Mouse (Mus musculus): Measurements from ENCODE around the gene Caap1.

Caap1 gene

DNA sequence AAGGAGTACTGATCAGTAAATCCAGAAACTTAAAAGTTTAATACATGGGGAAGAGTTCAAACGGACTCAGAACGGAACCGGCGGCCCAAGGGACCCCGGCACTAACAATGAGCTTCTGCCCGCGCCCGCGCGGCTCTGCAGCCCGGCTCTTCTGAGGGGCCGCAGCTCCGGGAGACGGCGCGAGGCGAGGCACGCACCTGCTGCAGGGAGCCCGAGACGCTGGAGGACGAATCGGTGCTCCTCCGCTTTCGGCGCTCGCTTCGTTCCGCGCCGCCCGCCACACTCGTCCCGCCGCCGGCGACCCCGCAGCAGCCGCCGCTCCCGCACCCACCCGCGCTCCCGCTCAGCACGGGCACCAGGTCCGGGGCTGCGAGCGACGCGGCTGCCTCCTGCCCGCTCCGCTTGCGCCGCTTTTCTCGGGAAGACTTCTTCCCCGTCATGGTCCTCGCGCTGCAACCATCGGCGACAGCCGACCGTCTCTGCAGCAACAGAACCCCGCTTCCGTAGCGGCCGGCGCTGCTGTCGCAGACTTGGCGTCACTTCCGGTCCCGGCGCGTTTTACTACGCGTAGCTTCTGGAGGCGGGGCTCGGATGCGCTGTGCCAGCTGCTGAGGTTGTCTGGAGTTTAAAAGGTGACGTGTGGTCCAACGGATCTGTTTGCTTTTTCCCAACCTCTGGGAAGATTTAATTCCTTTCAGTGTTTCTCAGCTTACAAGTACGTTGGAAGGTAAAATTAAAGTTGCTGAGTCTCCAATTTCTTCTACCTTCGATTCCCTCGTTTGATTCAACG is at the start of gene Caap1, which contains the start of gene Gm10306:
Gene Caap1 (minus strand): TSS at position 532 of the 790 bp plus-strand sequence.
Gene Gm10306 (plus strand): TSS at position 282 of the 790 bp plus-strand sequence.
- DNase-seq (ENCODE audit: low spot score) = peak; percentile 92

- DNase-seq (ENCODE audit: low spot score) = no peak
Measured at GRCm38 (mm10) chr4:94605591-94605990, 49.0 kb upstream of the Caap1 start.

GRCm38 (mm10) chr4:94604452-94605019 is 47.9 kb upstream of the Caap1 start:
- no peak for DNase-seq (ENCODE audit: low spot score)

DNA sequence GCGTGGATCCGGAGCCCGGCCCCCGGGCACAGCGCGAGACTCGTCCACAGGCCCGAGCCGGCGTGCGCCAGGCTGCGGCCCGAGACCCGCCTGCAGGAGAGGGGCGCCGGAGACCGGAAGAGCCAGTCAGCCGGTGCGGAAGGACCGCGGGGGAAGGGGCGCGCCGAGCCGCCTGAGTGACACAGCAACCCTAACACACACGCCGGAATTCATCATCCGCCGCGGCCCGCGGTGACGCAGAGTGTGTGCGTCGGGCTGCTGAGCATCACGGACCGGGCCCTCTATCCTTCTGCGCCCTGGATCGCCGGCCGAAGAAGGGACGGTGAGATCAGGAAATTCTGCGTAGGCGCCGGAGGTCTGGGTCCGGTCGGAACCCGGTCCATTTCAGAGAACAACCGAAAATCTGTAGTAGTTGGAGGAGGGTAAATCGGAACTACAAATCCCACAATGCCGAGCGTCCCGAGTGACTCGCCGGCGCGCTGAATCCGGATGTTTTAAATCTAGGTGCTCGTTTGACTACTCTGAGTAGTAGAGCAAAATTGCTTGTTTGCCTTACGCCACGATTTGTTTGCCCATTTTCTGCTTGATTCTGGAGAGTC is 46.5 kb upstream of the Caap1 start, which contains the start of gene Plaa:
Gene Plaa (minus strand): TSS at position 214 of the 599 bp plus-strand sequence.
- peak; percentile 94 for DNase-seq (ENCODE audit: low spot score)

DNA sequence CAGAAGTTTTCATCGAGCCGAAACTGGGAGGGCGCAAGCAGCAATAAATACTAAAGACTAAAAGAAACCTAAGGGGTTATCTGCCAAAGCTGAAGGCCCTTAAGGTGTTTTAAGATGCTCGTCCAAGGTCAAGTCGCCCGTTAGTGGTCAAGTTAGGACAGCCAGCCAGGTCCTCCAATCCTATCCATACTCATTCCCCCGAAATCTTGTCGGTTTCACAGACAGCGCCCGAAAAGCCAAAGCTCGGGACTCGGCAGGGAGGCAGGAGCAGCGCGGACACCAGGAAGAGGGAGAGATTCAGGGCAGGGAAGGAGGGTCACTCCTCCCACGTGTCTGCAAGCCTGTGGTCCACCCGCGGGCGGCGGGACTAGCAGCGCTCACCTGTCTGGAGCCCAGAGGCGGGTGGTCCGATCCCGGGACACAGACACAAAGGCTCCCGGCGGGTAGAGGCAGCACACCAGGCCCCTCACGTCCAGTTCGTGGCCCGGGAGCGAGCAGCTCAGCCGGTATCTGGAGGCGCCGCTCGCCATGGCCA is 46.0 kb upstream of the Caap1 start:
- no peak for DNase-seq (ENCODE audit: low spot score)

DNA sequence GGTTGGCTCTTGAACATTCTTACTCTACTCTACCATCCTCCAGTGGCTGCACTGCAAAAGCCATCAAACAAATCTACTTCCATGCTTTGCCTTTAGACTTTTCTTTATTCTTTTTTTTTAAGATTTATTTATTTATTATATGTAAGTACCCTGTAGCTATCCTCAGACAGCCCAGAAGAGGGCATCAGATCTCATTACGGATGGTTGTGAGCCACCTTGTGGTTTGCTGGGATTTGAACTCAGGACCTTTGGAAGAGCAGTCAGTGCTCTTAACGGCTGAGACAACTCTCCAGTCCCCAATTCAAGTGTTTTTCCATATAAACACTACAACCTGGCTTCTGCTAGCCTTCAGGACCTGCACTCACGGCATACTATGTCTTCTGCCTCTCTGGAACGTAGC is 44.8 kb upstream of the Caap1 start:
- no peak for DNase-seq (ENCODE audit: low spot score)

GRCm38 (mm10) chr4:94592709-94593108 is 36.1 kb upstream of the Caap1 start:
- DNase-seq (ENCODE audit: low spot score) = no peak

DNA sequence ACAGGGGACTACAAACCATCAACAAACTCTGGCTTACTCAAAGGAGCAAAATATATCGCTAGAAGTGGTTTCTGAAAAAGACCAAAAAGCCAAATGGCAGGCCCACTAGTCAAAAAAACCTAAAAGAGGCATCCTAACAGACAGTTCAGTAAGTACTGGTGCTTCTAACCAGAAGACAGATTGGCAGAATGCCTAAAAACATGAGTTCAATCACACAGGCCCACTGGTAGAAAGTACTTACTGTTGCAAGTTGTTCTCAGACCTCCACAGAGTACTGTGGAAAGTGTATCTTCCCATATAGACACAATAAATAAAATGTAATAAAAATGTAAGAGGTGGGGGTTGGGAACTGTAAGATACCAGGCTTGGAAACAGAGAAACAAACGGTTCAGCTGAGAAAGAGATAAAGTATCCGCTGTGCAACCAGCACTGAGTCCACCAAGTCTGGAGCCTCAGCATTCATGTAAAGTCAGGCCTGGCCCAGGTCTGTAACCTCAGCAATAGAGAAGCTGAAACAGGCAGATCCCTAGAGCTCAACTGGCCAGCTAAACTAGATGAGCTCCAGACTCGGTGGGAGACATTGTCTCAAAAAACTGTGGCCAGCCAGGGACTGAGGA is 35.3 kb upstream of the Caap1 start:
- no peak for DNase-seq (ENCODE audit: low spot score)

DNA sequence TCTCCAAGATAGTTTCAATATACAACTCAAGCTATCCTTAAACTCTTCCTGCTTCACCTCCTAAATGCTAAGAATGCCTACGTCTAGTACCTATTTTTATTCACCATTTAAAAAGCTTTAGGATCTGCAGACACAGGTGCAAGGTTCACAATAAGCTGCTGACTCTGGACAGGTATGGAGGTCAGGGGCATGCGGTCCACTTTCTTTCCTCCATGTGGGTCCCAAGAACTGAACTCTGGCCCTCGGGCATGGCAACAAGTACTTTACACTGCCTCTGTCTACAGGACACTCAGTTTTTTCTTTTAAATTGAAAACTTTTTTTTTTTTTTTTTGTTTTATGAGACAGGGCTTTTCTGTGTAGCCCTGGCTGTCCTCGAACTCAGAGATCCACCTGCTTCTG is 16.1 kb upstream of the Caap1 start:
- no peak for DNase-seq (ENCODE audit: low spot score)

- DNase-seq (ENCODE audit: low spot score) = no peak
Measured at GRCm38 (mm10) chr4:94564297-94564696, 7.7 kb upstream of the Caap1 start.

- no peak for DNase-seq (ENCODE audit: low spot score)
Measured at GRCm38 (mm10) chr4:94561954-94562648, 5.5 kb upstream of the Caap1 start.

DNA sequence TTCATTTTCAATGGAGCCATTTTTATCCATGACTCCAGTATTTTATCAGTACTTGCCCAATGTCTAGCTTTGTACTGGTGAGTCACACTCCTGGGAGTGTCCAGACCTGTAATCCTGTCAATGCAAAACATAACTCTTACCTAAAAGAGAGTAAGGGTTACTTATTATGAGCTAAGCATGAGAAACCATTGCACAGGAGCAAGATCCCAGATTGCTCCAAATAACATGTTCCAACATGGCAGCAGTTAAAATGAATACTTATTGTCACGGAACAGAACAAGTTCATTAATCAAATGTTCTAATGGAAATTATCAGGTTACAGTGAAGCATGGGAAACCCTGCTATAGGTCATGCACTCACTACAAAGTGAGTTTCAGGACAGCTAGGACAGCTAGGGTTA is 3.7 kb upstream of the Caap1 start:
- no peak for DNase-seq (ENCODE audit: low spot score)

- DNase-seq (ENCODE audit: low spot score) = no peak
Measured at GRCm38 (mm10) chr4:94559266-94559665, 2.7 kb upstream of the Caap1 start.

- DNase-seq (ENCODE audit: low spot score) = no peak
Measured at GRCm38 (mm10) chr4:94557145-94557544, 549 bp upstream of the Caap1 start.

DNA sequence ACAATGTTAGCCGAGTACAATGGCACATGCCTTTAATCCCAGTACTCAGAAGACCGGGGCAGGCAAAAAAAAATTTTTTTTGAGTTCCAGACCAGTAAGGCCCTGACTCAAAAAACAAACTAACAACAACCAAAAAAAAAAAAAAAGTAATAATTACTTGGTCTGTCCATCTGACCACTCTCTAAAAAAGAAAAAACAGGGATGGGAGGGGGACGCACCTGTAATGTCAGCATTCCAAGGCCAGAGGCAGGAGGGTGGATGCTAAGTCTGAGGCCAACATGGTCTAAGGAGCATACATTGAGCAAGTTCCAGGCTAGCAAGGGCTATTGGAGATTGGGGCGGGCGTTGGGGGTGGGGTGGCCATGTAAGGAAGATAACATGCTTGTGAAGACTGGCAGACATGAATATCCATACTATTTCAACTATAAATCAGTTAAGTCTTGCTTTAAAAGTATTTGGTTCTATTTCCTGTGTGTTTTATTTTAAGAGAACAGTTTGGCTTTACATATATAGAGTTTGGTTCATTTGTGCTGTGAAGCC is 1.6 kb downstream of the Caap1 start:
- no peak for DNase-seq (ENCODE audit: low spot score)

DNA sequence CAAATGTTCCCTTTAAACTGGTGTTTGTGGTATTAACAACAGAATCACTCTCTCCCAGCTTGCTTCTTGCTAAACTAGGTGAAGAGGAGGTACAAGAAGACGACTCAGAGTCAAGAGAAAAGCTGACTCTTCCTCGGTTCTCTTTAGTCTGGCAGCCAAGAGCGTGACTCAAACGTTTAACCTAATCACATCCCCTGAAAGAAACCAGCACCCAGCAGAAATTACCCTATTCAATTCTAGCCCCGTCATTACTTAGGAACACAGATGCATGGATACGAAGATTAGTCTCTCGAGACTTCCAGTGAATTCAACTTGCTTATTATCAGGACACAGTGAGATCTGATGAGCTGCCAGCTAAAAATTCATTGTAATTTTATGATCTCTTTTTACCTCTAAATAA is 12.3 kb downstream of the Caap1 start:
- no peak for DNase-seq (ENCODE audit: low spot score)

GRCm38 (mm10) chr4:94543041-94543440 is 13.6 kb downstream of the Caap1 start:
- no peak for DNase-seq (ENCODE audit: low spot score)

DNA sequence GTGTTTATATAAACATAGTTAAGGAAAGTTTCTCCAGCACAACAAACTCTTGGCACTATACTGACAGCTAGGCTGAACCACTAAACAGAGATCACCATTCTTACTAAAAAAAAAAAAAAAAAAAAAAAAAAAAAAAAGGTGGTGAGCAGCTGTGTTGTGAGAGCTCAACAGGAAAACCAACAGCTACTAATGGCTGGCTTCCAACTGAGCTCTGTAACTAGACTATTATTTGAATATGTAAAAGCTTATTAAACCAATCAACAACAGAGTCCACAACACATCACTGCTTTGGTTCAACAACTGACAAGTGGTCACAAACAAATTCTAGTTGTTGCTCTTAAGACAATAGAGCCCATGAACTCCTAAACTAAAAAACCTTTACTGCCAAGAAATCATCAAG is 23.4 kb downstream of the Caap1 start:
- DNase-seq (ENCODE audit: low spot score) = no peak

- no peak for DNase-seq (ENCODE audit: low spot score)
Measured at GRCm38 (mm10) chr4:94529448-94529847, 27.1 kb downstream of the Caap1 start.

DNA sequence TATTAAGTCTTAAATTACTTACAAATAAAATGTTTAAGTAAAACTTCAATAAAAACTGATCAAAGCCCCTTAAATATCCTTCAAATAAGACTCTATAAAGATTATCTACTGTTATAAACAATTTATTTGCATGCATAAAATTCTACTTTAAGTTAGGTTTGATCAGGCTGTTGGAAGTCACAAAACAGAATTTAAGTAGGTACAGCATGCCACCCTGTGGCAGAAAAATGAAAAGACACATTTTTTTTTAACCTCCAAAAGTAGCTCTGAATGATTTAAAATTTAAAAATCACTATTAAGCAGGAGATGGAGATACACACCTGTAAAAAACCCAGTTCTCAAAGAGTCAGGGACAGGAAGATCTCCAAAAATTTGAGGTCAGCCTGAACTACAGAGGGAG is 33.3 kb downstream of the Caap1 start:
- peak; percentile 11 for DNase-seq (ENCODE audit: low spot score)

DNA sequence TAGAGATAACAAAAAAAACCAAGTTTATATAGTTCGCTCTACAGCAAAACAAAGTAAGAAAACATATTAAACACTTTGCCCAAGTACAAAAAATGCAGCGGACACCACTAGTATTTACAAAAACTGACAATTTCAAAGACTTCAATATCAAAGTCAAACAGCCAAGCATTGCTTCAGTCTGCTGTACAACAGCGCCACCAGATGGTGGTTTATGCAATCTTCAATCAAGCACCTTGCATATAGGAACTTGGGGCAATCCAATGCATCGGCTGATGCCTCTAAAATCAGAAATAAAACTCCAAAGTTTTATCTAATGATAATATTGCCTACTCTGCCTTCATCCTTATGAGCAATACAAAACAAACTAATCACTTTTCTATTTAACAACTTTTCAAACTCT is 39.0 kb downstream of the Caap1 start:
- DNase-seq (ENCODE audit: low spot score) = peak; percentile 49

GRCm38 (mm10) chr4:94515366-94515765 is 41.2 kb downstream of the Caap1 start:
- no peak for DNase-seq (ENCODE audit: low spot score)

All from layer of hippocampus, adult 11-12 months (tissue).